Mouse (Mus musculus): ENCODE measurements around the gene Pdik1l. TPM values are rescaled to one million over a fixed set of nuclear protein-coding genes. Genes with fewer than 3 reads are reported as not detected.

Gene Pdik1l
- polyA plus RNA-seq (2016; fragmentation: Nextera tagmentation; extraction: Ambion mirVana), result 14.9 and 16.4 TPM in 2 replicates

GRCm38 (mm10) chr4:134287575-134288025, at the start of gene Pdik1l:
Gene Pdik1l, minus strand, starts transcription at chr4:134287895.
- peak; percentile 70 for ATAC-seq
- Histone ChIP-seq H3K4me2 (peak within 1 kb of the TSS; percentile 82), H3K27ac (peak within 1 kb of the TSS; percentile 99), H3K9ac (peak within 1 kb of the TSS; percentile 97), H3K9me3 (replicated peaks) (no peaks in the 10 kb centered on the region), H3K4me1 (peaks cover 49% of the 10 kb centered on the region), H3K4me3 (peak within 1 kb of the TSS; percentile 93), H3K36me3 (peaks cover 22% of the 10 kb centered on the region), H3K27me3 (replicated peaks) (peaks cover 4% of the 10 kb centered on the region)
- WGBS (ENCODE audit: insufficient replicate concordance), result under 1% methylated on average over 43 of the region's 43 CpGs

GRCm38 (mm10) chr4:134330281-134330680, 42.6 kb upstream of the Pdik1l start:
- H3K36me3 ChIP-seq, result no peaks in the 10 kb centered on the region
- WGBS (ENCODE audit: insufficient replicate concordance), result 57% methylated on average over 5 of the region's 5 CpGs

GRCm38 (mm10) chr4:134328832-134329231, 41.1 kb upstream of the Pdik1l start:
- Histone ChIP-seq H3K9me3 (replicated peaks) (no peaks in the 10 kb centered on the region), H3K9ac (no peak overlapping the region), H3K36me3 (no peaks in the 10 kb centered on the region), H3K4me3 (no peak overlapping the region), H3K27ac (no peak overlapping the region), H3K4me2 (no peak overlapping the region), H3K4me1 (no peaks in the 10 kb centered on the region), H3K27me3 (replicated peaks) (peaks cover 5% of the 10 kb centered on the region; the same call in 1 of the 2 replicates)
- WGBS (ENCODE audit: insufficient replicate concordance), result 66% methylated on average over 8 of the region's 8 CpGs
- no peak for ATAC-seq

More at GRCm38 (mm10) chr4:134330281-134330680, 42.6 kb upstream of the Pdik1l start:
- Histone ChIP-seq H3K4me3 (no peak overlapping the region), H3K4me2 (no peak overlapping the region), H3K9me3 (replicated peaks) (no peaks in the 10 kb centered on the region), H3K27me3 (replicated peaks) (peaks cover 5% of the 10 kb centered on the region; the same call in 1 of the 2 replicates), H3K9ac (no peak overlapping the region), H3K4me1 (no peaks in the 10 kb centered on the region), H3K27ac (no peak overlapping the region)
- ATAC-seq, result no peak

GRCm38 (mm10) chr4:134328151-134328550, 40.5 kb upstream of the Pdik1l start:
- no peak overlapping the region for H3K9ac ChIP-seq
- H3K9me3 ChIP-seq (replicated peaks), result no peaks in the 10 kb centered on the region
- no peaks in the 10 kb centered on the region for H3K4me1 ChIP-seq
- WGBS (ENCODE audit: insufficient replicate concordance), result 44% methylated on average over 8 of the region's 8 CpGs
- peaks cover 5% of the 10 kb centered on the region; the same call in 1 of the 2 replicates for H3K27me3 ChIP-seq (replicated peaks)
- H3K4me3 ChIP-seq, result no peak overlapping the region
- ATAC-seq, result no peak
- H3K4me2 ChIP-seq, result no peak overlapping the region
- H3K36me3 ChIP-seq, result no peaks in the 10 kb centered on the region
- no peak overlapping the region for H3K27ac ChIP-seq

GRCm38 (mm10) chr4:134326859-134327530, 39.3 kb upstream of the Pdik1l start:
- no peak overlapping the region for H3K4me3 ChIP-seq
- H3K36me3 ChIP-seq, result no peaks in the 10 kb centered on the region
- H3K9me3 ChIP-seq (replicated peaks), result no peaks in the 10 kb centered on the region
- ATAC-seq, result no peak
- H3K4me1 ChIP-seq, result no peaks in the 10 kb centered on the region
- 52% methylated on average over 5 of the region's 5 CpGs for WGBS (ENCODE audit: insufficient replicate concordance)
- H3K27me3 ChIP-seq (replicated peaks), result peaks cover 12% of the 10 kb centered on the region
- H3K4me2 ChIP-seq, result no peak overlapping the region
- no peak overlapping the region for H3K9ac ChIP-seq
- H3K27ac ChIP-seq, result no peak overlapping the region

- Histone ChIP-seq H3K27ac (no peak overlapping the region), H3K9ac (no peak overlapping the region), H3K4me1 (no peaks in the 10 kb centered on the region), H3K9me3 (replicated peaks) (no peaks in the 10 kb centered on the region), H3K4me2 (no peak overlapping the region), H3K36me3 (no peaks in the 10 kb centered on the region), H3K4me3 (no peak overlapping the region), H3K27me3 (replicated peaks) (peaks cover 15% of the 10 kb centered on the region)
- no peak for ATAC-seq
- WGBS (ENCODE audit: insufficient replicate concordance), result 41% methylated on average over 5 of the region's 5 CpGs
Measured at GRCm38 (mm10) chr4:134324655-134325054, 37.0 kb upstream of the Pdik1l start.

- Histone ChIP-seq H3K9ac (no peak overlapping the region), H3K4me3 (no peak overlapping the region), H3K9me3 (replicated peaks) (no peaks in the 10 kb centered on the region), H3K36me3 (no peaks in the 10 kb centered on the region), H3K27ac (no peak overlapping the region), H3K27me3 (replicated peaks) (peaks cover 20% of the 10 kb centered on the region; the same call in 1 of the 2 replicates), H3K4me2 (no peak overlapping the region), H3K4me1 (no peaks in the 10 kb centered on the region)
- WGBS (ENCODE audit: insufficient replicate concordance), result 39% methylated on average over 3 of the region's 3 CpGs
- no peak for ATAC-seq
Measured at GRCm38 (mm10) chr4:134321524-134321923, 33.8 kb upstream of the Pdik1l start.

GRCm38 (mm10) chr4:134319674-134320073, 32.0 kb upstream of the Pdik1l start:
- Histone ChIP-seq H3K27ac (no peak overlapping the region), H3K4me3 (no peak overlapping the region), H3K9me3 (replicated peaks) (no peaks in the 10 kb centered on the region), H3K36me3 (no peaks in the 10 kb centered on the region), H3K4me1 (no peaks in the 10 kb centered on the region), H3K9ac (no peak overlapping the region), H3K27me3 (replicated peaks) (peaks cover 35% of the 10 kb centered on the region), H3K4me2 (no peak overlapping the region)
- no peak for ATAC-seq
- 66% methylated on average over 5 of the region's 5 CpGs for WGBS (ENCODE audit: insufficient replicate concordance)

GRCm38 (mm10) chr4:134319074-134319473, 31.4 kb upstream of the Pdik1l start:
- H3K9ac ChIP-seq, result no peak overlapping the region
- H3K9me3 ChIP-seq (replicated peaks), result no peaks in the 10 kb centered on the region
- ATAC-seq, result no peak
- H3K36me3 ChIP-seq, result no peaks in the 10 kb centered on the region
- no peak overlapping the region for H3K4me2 ChIP-seq
- no peaks in the 10 kb centered on the region for H3K4me1 ChIP-seq
- H3K27ac ChIP-seq, result no peak overlapping the region
- H3K4me3 ChIP-seq, result no peak overlapping the region
- H3K27me3 ChIP-seq (replicated peaks), result peaks cover 36% of the 10 kb centered on the region
- 72% methylated on average over 5 of the region's 5 CpGs for WGBS (ENCODE audit: insufficient replicate concordance)

- Histone ChIP-seq H3K27ac (no peak overlapping the region), H3K36me3 (no peaks in the 10 kb centered on the region), H3K27me3 (replicated peaks) (peaks cover 30% of the 10 kb centered on the region), H3K9me3 (replicated peaks) (peaks cover 5% of the 10 kb centered on the region), H3K4me2 (no peak overlapping the region), H3K9ac (no peak overlapping the region), H3K4me1 (no peaks in the 10 kb centered on the region), H3K4me3 (no peak overlapping the region)
- WGBS (ENCODE audit: insufficient replicate concordance), result 38% methylated on average over 16 of the region's 16 CpGs
- no peak for ATAC-seq
Measured at GRCm38 (mm10) chr4:134316390-134316789, 28.7 kb upstream of the Pdik1l start.

- Histone ChIP-seq H3K36me3 (no peaks in the 10 kb centered on the region), H3K27ac (no peak overlapping the region), H3K4me1 (no peaks in the 10 kb centered on the region), H3K9me3 (replicated peaks) (peaks cover 5% of the 10 kb centered on the region), H3K9ac (no peak overlapping the region), H3K4me3 (no peak overlapping the region), H3K4me2 (no peak overlapping the region), H3K27me3 (replicated peaks) (peaks cover 30% of the 10 kb centered on the region)
- ATAC-seq, result no peak
- 50% methylated on average over 9 of the region's 9 CpGs for WGBS (ENCODE audit: insufficient replicate concordance)
Measured at GRCm38 (mm10) chr4:134315470-134315869, 27.8 kb upstream of the Pdik1l start.

GRCm38 (mm10) chr4:134314876-134315275, 27.2 kb upstream of the Pdik1l start, which contains the start of gene Trim63:
Gene Trim63, plus strand, starts transcription at chr4:134315120.
- no peak within 1 kb of the TSS for H3K9ac ChIP-seq
- H3K27me3 ChIP-seq (replicated peaks), result peaks cover 28% of the 10 kb centered on the region
- no peak for ATAC-seq
- H3K4me1 ChIP-seq, result no peaks in the 10 kb centered on the region
- H3K36me3 ChIP-seq, result no peaks in the 10 kb centered on the region
- no peak within 1 kb of the TSS for H3K4me2 ChIP-seq
- H3K4me3 ChIP-seq, result no peak within 1 kb of the TSS
- peaks cover 5% of the 10 kb centered on the region for H3K9me3 ChIP-seq (replicated peaks)
- H3K27ac ChIP-seq, result no peak within 1 kb of the TSS
- WGBS (ENCODE audit: insufficient replicate concordance), result 32% methylated on average over 11 of the region's 11 CpGs

All from liver, embryonic 12.5 days (tissue).